Mouse (Mus musculus): ENCODE results near the gene Mfsd13b. TPM values are rescaled to one million over a fixed set of nuclear protein-coding genes. Genes with fewer than 3 reads are reported as not detected.
"Not testable (repeated sequence)": the region's sequence is repeated elsewhere in the genome, so short reads cannot be mapped to it uniquely, and the experiment has no call there.

Mfsd13b gene
- polyA plus RNA-seq, 1 experiment from 2014 or later, result 0.19 TPM

DNA sequence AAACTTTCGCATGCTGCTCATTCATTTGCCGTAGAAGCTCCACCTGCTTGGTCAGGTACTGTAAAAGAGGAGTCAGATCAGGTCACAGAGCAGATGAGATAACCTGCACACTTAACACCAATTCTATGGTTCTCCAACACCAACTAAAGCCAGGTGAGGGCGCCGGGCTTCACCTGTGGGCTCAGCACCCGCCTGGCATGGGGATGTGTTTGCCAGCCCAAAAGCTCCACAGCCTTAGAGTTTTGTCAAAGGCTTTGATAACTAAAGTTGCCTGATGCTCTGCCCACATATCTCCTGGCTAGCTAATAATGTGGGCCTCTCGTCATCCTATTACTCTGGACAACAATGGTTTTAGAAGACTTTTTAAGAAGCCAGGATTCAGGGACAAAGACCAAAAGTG lies 21.7 kb upstream of the Mfsd13b start:
- H3K4me3 ChIP-seq, result no peak overlapping the region
- H3K27me3 ChIP-seq, result no peaks in the 10 kb centered on the region
- H3K4me1 ChIP-seq (replicated peaks), result no peaks in the 10 kb centered on the region
- no peak for ATAC-seq (ENCODE audit: low FRiP score, low read depth)
- H3K9me3 ChIP-seq, result no peaks in the 10 kb centered on the region
- H3K9ac ChIP-seq, result no peak overlapping the region
- no peak overlapping the region for H3K4me2 ChIP-seq
- WGBS, result 92% methylated on average over 6 of the region's 6 CpGs
- H3K27ac ChIP-seq (replicated peaks), result no peak overlapping the region
- peaks cover 41% of the 10 kb centered on the region for H3K36me3 ChIP-seq

DNA sequence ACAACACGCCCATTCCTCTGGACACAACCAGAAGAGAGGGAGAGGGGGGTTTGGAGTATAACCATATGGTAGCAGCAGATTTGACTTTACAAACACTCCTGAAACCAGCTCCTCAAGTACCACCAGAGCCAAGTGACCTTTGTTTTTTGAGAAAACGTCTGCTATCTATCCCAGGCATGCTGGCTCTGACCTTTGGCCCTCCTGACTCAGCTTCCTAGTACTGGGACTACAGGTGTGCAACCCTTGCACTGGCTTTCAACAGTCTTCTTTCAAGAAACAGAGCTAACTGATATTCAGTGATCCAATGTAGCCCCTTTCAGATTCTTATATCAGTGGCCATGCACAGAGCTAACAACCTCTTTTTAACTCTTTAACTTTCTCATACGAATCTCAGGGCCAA lies 20.4 kb upstream of the Mfsd13b start:
- ATAC-seq (ENCODE audit: low FRiP score, low read depth), result no peak
- Histone ChIP-seq H3K36me3 (peaks cover 31% of the 10 kb centered on the region), H3K27ac (replicated peaks) (no peak overlapping the region), H3K4me1 (replicated peaks) (no peaks in the 10 kb centered on the region), H3K4me2 (no peak overlapping the region), H3K9ac (no peak overlapping the region), H3K9me3 (no peaks in the 10 kb centered on the region), H3K4me3 (no peak overlapping the region), H3K27me3 (no peaks in the 10 kb centered on the region)
- 73% methylated on average over 3 of the region's 3 CpGs for WGBS

DNA sequence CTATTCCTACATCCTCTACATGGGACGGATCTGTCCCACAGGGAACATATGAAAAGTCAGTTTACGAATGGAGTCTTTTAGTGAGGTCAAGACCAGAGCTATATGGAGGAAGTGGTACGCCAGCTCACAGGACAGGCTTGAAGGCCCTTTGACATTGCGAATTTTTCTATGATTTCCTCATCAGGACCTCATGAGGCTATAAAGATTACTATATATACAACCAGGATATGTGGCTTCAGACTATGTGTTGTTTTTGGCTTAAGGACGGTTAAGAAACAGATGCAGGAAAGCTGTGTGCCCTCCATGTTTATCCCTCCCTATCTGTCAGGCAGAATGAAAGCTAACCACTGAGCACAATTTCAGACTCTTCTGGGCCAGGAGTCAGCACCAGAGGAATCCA lies 19.2 kb upstream of the Mfsd13b start:
- Histone ChIP-seq H3K27ac (replicated peaks) (no peak overlapping the region), H3K4me2 (no peak overlapping the region), H3K4me1 (replicated peaks) (no peaks in the 10 kb centered on the region), H3K27me3 (no peaks in the 10 kb centered on the region), H3K36me3 (peaks cover 27% of the 10 kb centered on the region), H3K9ac (no peak overlapping the region), H3K9me3 (no peaks in the 10 kb centered on the region), H3K4me3 (no peak overlapping the region)
- ATAC-seq (ENCODE audit: low FRiP score, low read depth), result no peak
- WGBS, result 88% methylated on average over 5 of the region's 5 CpGs

DNA sequence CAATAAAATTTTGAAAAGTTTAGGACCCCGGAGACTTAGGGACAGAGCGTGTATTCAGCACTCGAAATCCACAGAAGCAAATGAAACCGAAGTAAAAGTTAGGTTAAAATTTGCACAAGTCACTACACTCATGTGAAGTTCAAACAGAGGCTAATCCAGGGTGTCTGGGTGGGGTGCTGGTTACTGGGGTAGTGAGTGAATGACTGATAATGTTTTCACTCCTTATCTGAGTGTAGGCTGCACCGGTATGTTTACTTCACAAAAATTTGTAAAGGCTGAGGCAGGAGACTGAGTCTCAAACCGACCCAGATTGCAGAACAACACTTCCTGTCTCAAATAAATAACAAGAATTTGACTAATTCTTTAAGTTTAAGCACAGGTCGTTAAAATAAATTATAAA lies 13.1 kb upstream of the Mfsd13b start:
- Histone ChIP-seq H3K27ac (replicated peaks) (no peak overlapping the region), H3K27me3 (no peaks in the 10 kb centered on the region), H3K9ac (no peak overlapping the region), H3K4me2 (no peak overlapping the region), H3K36me3 (peaks cover 18% of the 10 kb centered on the region), H3K4me1 (replicated peaks) (peaks cover 3% of the 10 kb centered on the region; the same call in 1 of the 2 replicates), H3K9me3 (no peaks in the 10 kb centered on the region), H3K4me3 (no peak overlapping the region)
- WGBS, result 92% methylated on average over 7 of the region's 7 CpGs
- no peak for ATAC-seq (ENCODE audit: low FRiP score, low read depth)

DNA sequence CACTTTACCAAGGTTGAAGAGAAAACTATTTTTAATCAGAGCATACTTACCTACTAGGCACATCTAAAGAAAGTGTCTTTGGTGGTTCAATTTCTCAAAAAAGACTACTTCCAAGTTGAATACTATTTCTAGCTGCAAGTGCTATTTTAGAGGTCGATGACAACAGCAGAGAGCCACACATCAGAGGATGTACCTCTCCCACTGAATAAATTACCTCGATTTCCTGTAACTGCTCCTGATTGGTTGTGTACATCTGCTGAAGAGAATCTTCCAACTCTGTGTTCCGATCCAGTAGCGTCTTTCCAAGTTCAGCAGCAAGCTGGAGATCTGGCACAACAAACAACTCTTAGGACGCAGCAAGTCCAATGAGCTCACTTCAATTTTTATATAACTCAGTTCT lies 12.2 kb upstream of the Mfsd13b start:
- H3K4me2 ChIP-seq, result no peak overlapping the region
- H3K27me3 ChIP-seq, result no peaks in the 10 kb centered on the region
- peaks cover 18% of the 10 kb centered on the region for H3K36me3 ChIP-seq
- 90% methylated on average over 5 of the region's 5 CpGs for WGBS
- ATAC-seq (ENCODE audit: low FRiP score, low read depth), result no peak
- H3K4me3 ChIP-seq, result no peak overlapping the region
- peaks cover 3% of the 10 kb centered on the region; the same call in 1 of the 2 replicates for H3K4me1 ChIP-seq (replicated peaks)
- no peak overlapping the region for H3K9ac ChIP-seq
- H3K9me3 ChIP-seq, result no peaks in the 10 kb centered on the region
- no peak overlapping the region for H3K27ac ChIP-seq (replicated peaks)

DNA sequence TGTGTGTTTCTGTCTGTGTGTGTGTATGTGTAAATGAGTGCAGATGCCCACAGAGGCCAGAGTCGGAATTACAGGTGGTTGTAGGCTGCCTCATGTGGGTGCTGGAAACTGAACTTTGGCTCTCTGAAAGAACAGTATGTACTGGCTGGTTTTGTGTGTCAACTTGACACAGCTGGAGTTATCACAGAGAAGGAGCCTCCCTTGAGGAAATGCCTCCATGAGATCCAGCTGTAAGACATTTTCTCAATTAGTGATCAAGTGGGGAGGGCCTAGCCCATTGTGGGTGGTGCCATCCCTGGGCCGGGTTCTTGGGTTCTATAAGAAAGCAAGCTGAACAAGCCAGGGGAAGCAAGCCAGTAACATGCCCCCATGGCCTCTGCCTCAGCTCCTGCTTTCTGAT lies 9.8 kb upstream of the Mfsd13b start:
- Histone ChIP-seq H3K36me3 (peaks cover 13% of the 10 kb centered on the region), H3K4me1 (replicated peaks) (peaks cover 11% of the 10 kb centered on the region)
- WGBS, result 68% methylated on average over 2 of the region's 2 CpGs
- not testable (repeated sequence) for ATAC-seq (ENCODE audit: low FRiP score, low read depth); H3K4me2 ChIP-seq; H3K4me3 ChIP-seq; H3K9ac ChIP-seq; H3K27me3 ChIP-seq; H3K27ac ChIP-seq (replicated peaks); H3K9me3 ChIP-seq

DNA sequence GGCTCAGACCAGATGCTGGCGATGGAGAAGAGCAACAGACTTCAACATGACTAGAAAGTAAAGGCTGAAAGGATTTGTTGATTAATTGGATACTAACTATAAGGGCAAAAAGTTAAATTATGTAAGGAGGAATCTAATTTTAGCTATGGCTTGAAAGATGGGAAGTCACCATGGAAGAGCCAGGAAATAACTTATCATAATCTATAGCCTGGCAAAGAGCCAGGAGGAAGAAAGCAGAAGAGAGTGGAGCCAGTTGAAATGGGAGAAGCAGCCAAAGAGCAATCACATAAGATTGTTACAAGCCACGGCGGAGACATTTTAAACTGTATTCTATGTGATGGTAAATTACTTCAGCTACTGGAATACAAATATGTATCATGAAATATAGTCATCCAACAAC lies 8.3 kb upstream of the Mfsd13b start:
- no peaks in the 10 kb centered on the region for H3K9me3 ChIP-seq
- peaks cover under 1% of the 10 kb centered on the region; the same call in 1 of the 2 replicates for H3K36me3 ChIP-seq
- WGBS, result 81% methylated on average over 3 of the region's 3 CpGs
- no peaks in the 10 kb centered on the region for H3K27me3 ChIP-seq
- H3K4me3 ChIP-seq, result no peak overlapping the region
- ATAC-seq (ENCODE audit: low FRiP score, low read depth), result no peak
- no peak overlapping the region for H3K9ac ChIP-seq
- H3K4me1 ChIP-seq (replicated peaks), result peaks cover 23% of the 10 kb centered on the region
- no peak overlapping the region for H3K27ac ChIP-seq (replicated peaks)
- H3K4me2 ChIP-seq, result no peak overlapping the region

DNA sequence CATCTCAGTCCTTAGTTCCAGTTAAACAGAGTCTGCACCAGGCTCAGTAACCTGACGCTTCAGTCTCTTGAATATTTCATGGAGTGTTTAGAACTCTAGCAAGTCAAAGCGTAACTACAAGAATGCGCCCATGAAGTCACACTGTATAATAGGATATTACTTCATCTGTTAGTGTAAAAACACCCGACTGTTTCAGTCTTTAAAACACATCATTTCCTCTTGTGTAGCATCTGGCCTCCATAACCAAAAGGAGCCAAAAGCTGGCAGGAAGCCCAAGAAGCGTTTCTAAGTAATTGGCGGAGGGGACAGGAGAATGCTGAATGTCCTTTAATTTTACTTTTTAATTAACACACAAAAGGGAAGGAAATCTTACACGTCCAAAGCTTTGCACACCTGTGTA lies 5.2 kb upstream of the Mfsd13b start:
- H3K27ac ChIP-seq (replicated peaks), result no peak overlapping the region
- H3K4me3 ChIP-seq, result no peak overlapping the region
- 0 out of 2 replicates have a peak overlapping the region, but pooled peaks have one; percentile 4 for H3K4me2 ChIP-seq
- H3K27me3 ChIP-seq, result no peaks in the 10 kb centered on the region
- 39% methylated on average over 7 of the region's 7 CpGs for WGBS
- ATAC-seq (ENCODE audit: low FRiP score, low read depth), result no peak
- H3K4me1 ChIP-seq (replicated peaks), result peaks cover 38% of the 10 kb centered on the region
- no peaks in the 10 kb centered on the region for H3K36me3 ChIP-seq
- no peaks in the 10 kb centered on the region for H3K9me3 ChIP-seq
- H3K9ac ChIP-seq, result no peak overlapping the region

DNA sequence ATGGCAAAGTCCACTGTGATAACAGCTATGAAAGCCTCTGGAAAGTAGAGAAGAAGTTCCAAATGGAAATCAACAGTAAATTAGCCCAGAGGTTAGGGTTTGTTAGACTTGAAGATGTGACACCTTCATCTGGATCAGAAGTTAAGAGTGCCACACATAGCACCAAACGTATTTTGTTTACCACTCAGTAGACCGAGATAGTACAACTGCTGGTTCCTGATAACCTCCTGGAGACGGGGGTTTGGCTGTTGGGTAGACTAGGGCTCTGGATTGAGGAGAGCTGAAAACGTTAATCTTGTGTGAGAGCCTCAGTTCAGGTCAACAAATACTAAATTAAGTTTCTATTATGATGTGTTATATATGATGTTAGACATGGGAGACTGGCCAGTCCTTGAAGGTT lies 2.3 kb upstream of the Mfsd13b start:
- 95% methylated on average over 4 of the region's 4 CpGs for WGBS
- no peak overlapping the region for H3K27ac ChIP-seq (replicated peaks)
- no peak overlapping the region for H3K9ac ChIP-seq
- no peaks in the 10 kb centered on the region for H3K36me3 ChIP-seq
- H3K9me3 ChIP-seq, result no peaks in the 10 kb centered on the region
- no peak for ATAC-seq (ENCODE audit: low FRiP score, low read depth)
- peaks cover 43% of the 10 kb centered on the region for H3K4me1 ChIP-seq (replicated peaks)
- peak overlapping the region; percentile 70 for H3K4me2 ChIP-seq
- peak overlapping the region; percentile 87; the same call in 1 of the 2 replicates for H3K4me3 ChIP-seq
- H3K27me3 ChIP-seq, result no peaks in the 10 kb centered on the region

DNA sequence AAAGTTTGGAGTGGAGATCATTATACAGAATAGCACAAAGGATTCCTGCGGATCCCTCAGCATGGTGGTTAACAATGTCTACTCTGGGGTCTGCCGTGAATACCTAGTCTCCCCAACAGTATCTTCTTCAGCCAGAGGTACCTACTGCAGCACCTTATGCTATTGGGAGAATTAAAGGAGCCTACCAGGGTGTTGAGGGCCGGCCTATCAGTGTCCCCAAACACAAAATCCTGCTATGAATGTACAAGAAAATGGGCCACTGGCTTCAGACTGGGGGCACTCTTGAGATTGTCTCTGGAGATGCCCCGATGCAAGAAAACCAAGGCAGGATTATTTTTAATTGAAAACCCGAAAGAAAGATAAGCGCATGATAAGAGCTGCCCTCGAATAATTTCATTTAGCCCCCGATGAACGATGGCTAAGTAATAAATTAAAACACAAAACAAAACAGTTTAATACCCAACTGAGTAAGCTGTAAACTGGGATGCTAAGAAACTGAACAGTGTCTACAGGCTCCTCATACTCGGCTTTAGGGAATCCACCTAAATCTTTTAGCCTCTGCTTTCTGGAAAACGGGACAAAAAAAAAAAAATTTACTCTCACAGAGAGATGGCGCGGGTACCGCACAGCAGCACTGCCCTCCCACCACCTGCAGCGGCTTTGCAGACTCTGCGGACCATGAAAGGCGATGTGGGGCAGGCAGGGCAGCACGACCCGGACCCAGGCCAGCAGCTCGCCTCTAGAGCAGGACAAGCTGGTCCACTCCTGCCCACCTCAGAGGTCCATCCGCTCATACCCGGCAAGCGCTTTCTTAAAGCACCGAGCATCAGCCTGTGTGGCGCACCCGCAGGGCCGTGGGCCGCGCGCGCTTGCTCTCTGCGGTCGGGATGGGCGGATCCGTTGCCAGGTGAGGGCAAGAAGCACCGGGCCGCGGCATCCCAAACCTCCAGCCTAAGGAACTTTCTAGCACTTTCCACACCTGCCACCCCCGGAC lies 1.1 kb upstream of the Mfsd13b start:
- Histone ChIP-seq H3K4me2 (peak overlapping the region; percentile 70), H3K27me3 (no peaks in the 10 kb centered on the region), H3K9ac (peak overlapping the region; percentile 69), H3K4me1 (replicated peaks) (peaks cover 43% of the 10 kb centered on the region), H3K36me3 (no peaks in the 10 kb centered on the region), H3K4me3 (peak overlapping the region; percentile 87), H3K27ac (replicated peaks) (peak overlapping the region; percentile 76), H3K9me3 (no peaks in the 10 kb centered on the region)
- ATAC-seq (ENCODE audit: low FRiP score, low read depth), result peak; percentile 67
- 3% methylated on average over 39 of the region's 39 CpGs for WGBS

DNA sequence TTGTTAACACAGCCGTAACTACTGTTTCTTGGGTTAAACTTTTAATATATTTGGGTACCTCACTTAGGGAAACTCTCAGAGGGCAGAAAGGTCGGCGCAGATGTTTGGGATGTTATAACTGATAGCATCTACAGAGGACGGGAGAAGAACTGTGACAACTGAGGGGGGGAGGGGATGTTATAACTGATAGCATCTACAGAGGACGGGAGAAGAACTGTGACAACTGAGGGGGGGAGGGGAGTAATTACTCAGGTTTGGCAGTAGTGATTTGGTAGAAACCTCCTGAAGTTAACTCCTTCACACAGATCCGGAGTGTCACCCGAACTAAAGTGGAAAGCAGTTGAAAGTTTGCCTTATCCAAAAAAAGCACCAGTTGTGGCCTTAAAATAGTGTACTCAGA lies 659 bp downstream of the Mfsd13b start:
- ATAC-seq (ENCODE audit: low FRiP score, low read depth), result no peak
- Histone ChIP-seq H3K4me3 (peak overlapping the region; percentile 87), H3K27ac (replicated peaks) (peak overlapping the region; percentile 75), H3K4me2 (peak overlapping the region; percentile 90), H3K4me1 (replicated peaks) (peaks cover 30% of the 10 kb centered on the region), H3K9ac (peak overlapping the region; percentile 59), H3K27me3 (no peaks in the 10 kb centered on the region), H3K9me3 (no peaks in the 10 kb centered on the region), H3K36me3 (no peaks in the 10 kb centered on the region)
- WGBS, result 14% methylated on average over 7 of the region's 7 CpGs

DNA sequence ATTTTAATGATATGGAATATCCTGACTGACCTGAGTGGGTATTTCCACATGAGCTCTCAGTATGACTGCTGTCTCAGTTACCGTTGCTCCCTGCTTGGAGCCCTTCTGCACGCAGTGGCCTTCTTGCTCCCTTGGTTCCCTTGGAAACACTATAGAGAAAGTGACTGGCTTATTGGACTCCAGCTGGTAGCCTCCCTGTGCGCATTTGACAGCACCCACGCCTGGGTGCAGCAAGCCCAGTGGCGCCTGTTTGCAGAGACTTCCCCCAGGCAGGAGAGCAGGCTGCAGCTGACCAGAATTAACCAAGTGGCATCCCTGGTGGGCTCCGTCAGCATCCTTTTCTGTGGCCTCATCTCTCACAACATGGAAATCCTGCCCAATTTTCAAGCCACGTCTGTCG lies 8.9 kb downstream of the Mfsd13b start:
- H3K9me3 ChIP-seq, result no peaks in the 10 kb centered on the region
- ATAC-seq (ENCODE audit: low FRiP score, low read depth), result no peak
- no peak overlapping the region for H3K4me2 ChIP-seq
- 53% methylated on average over 8 of the region's 8 CpGs for WGBS
- no peaks in the 10 kb centered on the region for H3K4me1 ChIP-seq (replicated peaks)
- no peak overlapping the region for H3K4me3 ChIP-seq
- H3K36me3 ChIP-seq, result no peaks in the 10 kb centered on the region
- no peaks in the 10 kb centered on the region for H3K27me3 ChIP-seq
- no peak overlapping the region for H3K27ac ChIP-seq (replicated peaks)
- no peak overlapping the region for H3K9ac ChIP-seq
